Mouse (Mus musculus): ENCODE results near the gene Defb13. TPM values are rescaled to one million over a fixed set of nuclear protein-coding genes. Genes with fewer than 3 reads are reported as not detected.

The Defb13 gene
- total RNA-seq, 2 experiments from 2014 or later = not detected

GRCm38 (mm10) chr8:21978193-21978592, 31.6 kb downstream of the Defb13 start:
- TF ChIP-seq CTCF (IDR thresholded peaks at IDR 0.05) = no peak
- no peak for DNase-seq
- Histone ChIP-seq H3K4me3 (no peak overlapping the region), H3K27ac (no peak overlapping the region)
- intact Hi-C loops (cut with DNase I) = no loop called here

GRCm38 (mm10) chr8:21981664-21982337, 35.2 kb downstream of the Defb13 start:
- Histone ChIP-seq H3K27ac (no peak overlapping the region), H3K4me3 (no peak overlapping the region)
- no peak for TF ChIP-seq CTCF (IDR thresholded peaks at IDR 0.05)
- DNase-seq = no peak
- intact Hi-C loops (cut with DNase I) = no loop called here

GRCm38 (mm10) chr8:21992184-21992583, 45.6 kb downstream of the Defb13 start:
- intact Hi-C loops (cut with DNase I) = loop anchor here (5.0 kb wide), 2 partner anchors 175 to 385 kb away; partner anchors contain the start of gene Nek3
- no peak overlapping the region for H3K4me3 ChIP-seq
- H3K27ac ChIP-seq = no peak overlapping the region
- TF ChIP-seq CTCF (IDR thresholded peaks at IDR 0.05) = peak; percentile 79
- peak; percentile 36 for DNase-seq

GRCm38 (mm10) chr8:21995181-21995580, 48.6 kb downstream of the Defb13 start:
- H3K27ac ChIP-seq = no peak overlapping the region
- intact Hi-C loops (cut with DNase I) = no loop called here
- TF ChIP-seq CTCF (IDR thresholded peaks at IDR 0.05) = no peak
- DNase-seq = no peak
- no peak overlapping the region for H3K4me3 ChIP-seq

Other genes with a start within 250 kb of the Defb13 start
- gene AY761184, start 243.1 kb upstream of the Defb13 start, total RNA-seq (2021) = not detected
- gene Defa24, start 212.3 kb upstream of the Defb13 start, total RNA-seq (2021) = not detected
- not detected for gene Defb50, start 123.2 kb upstream of the Defb13 start, total RNA-seq (2021)
- not detected for gene Defb2, start 106.8 kb upstream of the Defb13 start, total RNA-seq (2021)
- not detected for gene Defb10, start 87.9 kb upstream of the Defb13 start, total RNA-seq (2021)
- not detected for gene Defb9, start 61.3 kb upstream of the Defb13 start, total RNA-seq (2021)
- not detected for gene Defb11, start 40.4 kb upstream of the Defb13 start, total RNA-seq (2021)
- gene Defb15, start 14.1 kb upstream of the Defb13 start, total RNA-seq (2021) = not detected
- not detected for gene Defb35, start 8.4 kb upstream of the Defb13 start, total RNA-seq (2021)
- not detected for gene Fam90a1a, start 12.0 kb downstream of the Defb13 start, total RNA-seq (2021)
- gene Ccdc70, start 23.0 kb downstream of the Defb13 start, total RNA-seq (2021) = not detected
- under 1 TPM in 1 of 2 experiments, not detected in 1; 0.06 TPM for gene Atp7b, start 113.5 kb downstream of the Defb13 start, total RNA-seq (2021)
- 1 to 10 TPM; 6.1 to 7.6 TPM for gene Alg11, start 114.0 kb downstream of the Defb13 start, total RNA-seq (2021)
- under 1 TPM; 0.22 to 0.48 TPM for gene Nek5, start 178.3 kb downstream of the Defb13 start, total RNA-seq (2021)
- gene Nek3, start 219.7 kb downstream of the Defb13 start, total RNA-seq (2021) = 1 to 10 TPM; 2.8 to 3.4 TPM
- not detected for gene Ckap2, start 239.1 kb downstream of the Defb13 start, total RNA-seq (2021)
- 10 to 100 TPM; 31.6 to 31.8 TPM for gene Vps36, start 246.0 kb downstream of the Defb13 start, total RNA-seq (2021)

Measured in gastrocnemius, adult 2 months (tissue).